Mouse (Mus musculus): ENCODE measurements at regions not wholly inside any gene's neighbourhood (a gene's known extent, or its start where the extent isn't known, plus 50 kb on each side); places are given as distances from the start of the nearest gene placed in this dataset.

DNA sequence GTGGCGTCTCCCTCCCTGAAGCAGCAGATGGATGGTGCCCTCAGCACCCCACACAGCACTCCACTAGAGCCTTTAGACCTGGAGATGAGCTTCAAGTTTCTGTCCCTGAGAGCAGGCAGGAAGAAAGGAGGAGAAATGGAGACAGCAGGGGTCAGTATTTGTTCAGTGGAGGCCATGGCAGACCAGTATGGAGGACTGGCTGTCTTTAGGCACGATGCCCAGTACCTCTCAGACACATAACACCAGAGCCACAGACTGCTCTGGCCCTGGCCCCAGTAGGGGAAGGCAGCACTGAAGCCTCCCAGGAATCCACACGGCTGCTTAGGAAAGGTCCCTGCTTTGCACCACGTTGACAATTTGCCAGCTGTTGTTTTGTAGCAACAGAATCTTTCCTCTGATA, 136.0 kb downstream of the Irx5 start:
- Histone ChIP-seq H3K27me3 (ENCODE audit: insufficient read depth, low read length) (no peaks in the 10 kb centered on the region), H3K9ac (no peak overlapping the region), H3K4me3 (ENCODE audit: low read depth, low read length) (no peak overlapping the region), H3K4me2 (no peak overlapping the region), H3K36me3 (ENCODE audit: insufficient read depth) (no peaks in the 10 kb centered on the region), H3K27ac (ENCODE audit: low read depth) (no peak overlapping the region), H3K4me1 (ENCODE audit: insufficient read depth) (no peaks in the 10 kb centered on the region), H3K9me3 (ENCODE audit: low read depth, low read length) (no peaks in the 10 kb centered on the region)
- ATAC-seq (ENCODE audit: insufficient read depth), result peak; percentile 90; the same call in 1 of the 2 replicates
- 45% methylated on average over 4 of the region's 4 CpGs for WGBS
- peak; percentile 83 for DNase-seq
- peak; percentile 56 for TF ChIP-seq CTCF (IDR thresholded peaks at IDR 0.05; ENCODE audit: low read depth)

DNA sequence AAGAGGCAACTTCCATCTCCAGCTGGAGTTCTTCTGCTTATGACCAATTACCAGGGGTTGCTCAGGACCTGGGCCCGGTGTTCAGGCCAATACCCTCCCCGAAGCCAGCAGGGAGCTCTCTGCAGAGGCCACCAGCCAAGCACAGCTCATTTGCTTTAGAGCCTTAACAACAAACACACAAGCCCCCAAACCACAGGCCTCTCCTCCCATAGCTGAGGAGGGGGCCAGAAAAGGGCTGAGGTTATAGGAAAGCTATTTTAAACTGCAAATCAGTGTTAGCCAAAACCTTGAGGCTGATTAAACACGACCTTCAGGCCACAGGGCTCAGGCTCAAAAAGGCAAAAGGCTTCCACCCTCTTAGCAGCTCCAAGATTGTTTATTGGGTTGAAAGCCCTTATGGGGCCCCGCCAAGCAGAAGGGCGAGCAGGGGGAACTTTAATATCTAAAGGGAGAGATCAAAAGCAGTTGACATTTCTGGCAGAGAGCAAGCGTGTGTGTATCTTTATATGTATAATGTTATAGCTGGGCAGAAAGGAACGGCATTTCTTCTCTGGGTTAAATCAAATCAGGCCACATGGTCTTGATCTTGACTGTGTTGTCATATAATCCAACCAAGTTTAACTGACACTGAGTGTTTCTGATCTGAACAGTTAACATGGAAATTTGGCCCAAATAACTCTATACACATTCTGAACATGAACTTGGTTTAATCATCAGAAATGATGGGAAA, 148.3 kb downstream of the Irx5 start:
- H3K4me3 ChIP-seq (ENCODE audit: low read depth, low read length), result no peak overlapping the region
- H3K36me3 ChIP-seq (ENCODE audit: insufficient read depth), result no peaks in the 10 kb centered on the region
- H3K27me3 ChIP-seq (ENCODE audit: insufficient read depth, low read length), result no peaks in the 10 kb centered on the region
- 28% methylated on average over 7 of the region's 7 CpGs for WGBS
- H3K4me1 ChIP-seq (ENCODE audit: insufficient read depth), result 0 out of 2 replicates have a peak, but pooled peaks cover 2% of the 10 kb centered on the region
- no peaks in the 10 kb centered on the region for H3K9me3 ChIP-seq (ENCODE audit: low read depth, low read length)
- DNase-seq, result peak; percentile 27
- H3K9ac ChIP-seq, result no peak overlapping the region
- ATAC-seq (ENCODE audit: insufficient read depth), result no peak
- H3K4me2 ChIP-seq, result no peak overlapping the region
- TF ChIP-seq CTCF (IDR thresholded peaks at IDR 0.05; ENCODE audit: low read depth), result no peak
- no peak overlapping the region for H3K27ac ChIP-seq (ENCODE audit: low read depth)

DNA sequence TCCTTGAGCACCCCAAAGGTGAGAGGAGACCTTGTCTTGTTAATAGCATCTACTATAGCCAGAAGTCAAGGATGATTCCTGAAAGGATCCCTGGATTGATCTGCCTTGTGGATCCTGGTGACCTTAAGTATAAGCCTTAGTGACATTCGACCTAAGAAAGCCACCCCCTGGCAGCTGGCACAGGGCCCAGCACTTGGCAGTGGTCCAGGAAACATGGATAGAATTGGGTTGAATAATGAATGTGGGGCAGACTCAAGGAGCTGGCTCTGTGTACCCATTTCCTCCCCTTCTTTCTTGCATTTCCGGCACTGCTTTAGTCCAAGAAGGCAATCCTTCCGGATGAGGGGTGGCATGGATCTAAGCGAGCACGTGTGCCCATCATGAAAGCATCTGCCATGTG, 149.0 kb downstream of the Irx5 start:
- Histone ChIP-seq H3K4me3 (ENCODE audit: low read depth, low read length) (no peak overlapping the region), H3K36me3 (ENCODE audit: insufficient read depth) (no peaks in the 10 kb centered on the region), H3K4me1 (ENCODE audit: insufficient read depth) (0 out of 2 replicates have a peak, but pooled peaks cover 2% of the 10 kb centered on the region), H3K27ac (ENCODE audit: low read depth) (no peak overlapping the region), H3K9ac (no peak overlapping the region), H3K27me3 (ENCODE audit: insufficient read depth, low read length) (no peaks in the 10 kb centered on the region), H3K9me3 (ENCODE audit: low read depth, low read length) (no peaks in the 10 kb centered on the region; the same call in 1 of the 2 replicates), H3K4me2 (no peak overlapping the region)
- ATAC-seq (ENCODE audit: insufficient read depth) (no peak), DNase-seq (peak; percentile 11)
- no peak for TF ChIP-seq CTCF (IDR thresholded peaks at IDR 0.05; ENCODE audit: low read depth)
- 65% methylated on average over 5 of the region's 5 CpGs for WGBS

DNA sequence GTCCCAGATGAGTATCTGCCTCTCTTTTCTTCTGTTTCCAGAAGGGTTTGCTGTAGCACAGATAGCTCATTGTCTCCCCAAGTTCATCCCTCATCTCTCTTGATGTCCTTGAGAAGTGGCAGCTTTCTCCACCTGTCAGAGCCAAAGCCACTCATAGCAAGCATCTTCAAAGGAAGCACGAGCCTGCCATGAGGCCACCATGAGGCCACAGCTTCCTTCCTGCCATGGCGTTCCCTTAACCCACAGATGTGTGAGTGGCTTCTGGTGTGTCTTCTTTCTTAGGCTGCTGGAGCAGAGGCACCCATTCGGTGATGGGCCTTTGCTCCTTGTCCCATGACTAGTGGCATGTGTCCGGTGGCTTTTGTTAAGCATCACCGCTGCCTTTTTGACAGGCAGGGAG, 149.5 kb downstream of the Irx5 start:
- 79% methylated on average over 5 of the region's 5 CpGs for WGBS
- H3K4me3 ChIP-seq (ENCODE audit: low read depth, low read length), result no peak overlapping the region
- no peak overlapping the region for H3K9ac ChIP-seq
- H3K4me2 ChIP-seq, result no peak overlapping the region
- 0 out of 2 replicates have a peak, but pooled peaks cover 2% of the 10 kb centered on the region for H3K4me1 ChIP-seq (ENCODE audit: insufficient read depth)
- no peaks in the 10 kb centered on the region for H3K27me3 ChIP-seq (ENCODE audit: insufficient read depth, low read length)
- ATAC-seq (ENCODE audit: insufficient read depth) (no peak), DNase-seq (no peak)
- no peak overlapping the region for H3K27ac ChIP-seq (ENCODE audit: low read depth)
- H3K36me3 ChIP-seq (ENCODE audit: insufficient read depth), result no peaks in the 10 kb centered on the region
- H3K9me3 ChIP-seq (ENCODE audit: low read depth, low read length), result no peaks in the 10 kb centered on the region; the same call in 1 of the 2 replicates
- TF ChIP-seq CTCF (IDR thresholded peaks at IDR 0.05; ENCODE audit: low read depth), result no peak

DNA sequence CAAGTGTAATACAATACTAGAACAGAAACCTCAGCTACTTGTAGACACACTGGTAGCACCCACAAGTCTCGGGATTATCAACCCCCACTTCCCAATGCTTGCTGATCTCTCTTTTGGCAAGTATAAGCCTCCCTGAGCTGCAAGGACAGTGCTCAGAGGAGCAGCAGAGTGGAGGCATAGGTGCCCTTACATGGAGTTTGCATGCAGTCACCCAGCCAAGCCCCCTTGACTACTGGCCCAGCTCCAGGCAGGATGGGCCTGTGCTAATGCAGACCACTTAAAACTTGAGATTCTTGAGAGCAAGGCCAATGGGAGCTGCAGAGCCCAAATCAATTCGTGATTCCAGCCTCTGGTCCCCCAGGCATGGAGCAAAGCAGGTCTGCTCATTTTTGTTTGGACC, 158.0 kb downstream of the Irx5 start:
- no peak overlapping the region for H3K9ac ChIP-seq
- ATAC-seq (ENCODE audit: insufficient read depth), result no peak

DNA sequence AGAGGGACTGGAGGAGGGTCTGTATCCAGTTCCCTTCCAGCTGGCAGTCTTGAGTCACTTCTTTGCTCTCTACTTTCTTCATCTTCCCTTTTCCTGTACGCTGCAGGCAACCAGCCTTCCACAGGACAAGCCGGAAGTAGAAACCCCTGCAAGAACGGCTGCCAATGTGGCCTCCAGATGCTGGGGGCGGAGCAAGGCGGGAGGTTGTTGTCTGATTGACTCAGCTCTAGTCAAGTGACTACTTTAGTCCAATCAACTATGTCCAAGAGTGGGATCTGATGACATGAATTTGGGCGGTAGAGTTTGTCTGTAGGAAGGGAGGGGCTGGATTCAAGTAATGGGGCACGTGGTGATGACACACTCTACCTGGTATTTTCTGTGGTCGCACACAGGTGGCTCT, 156.1 kb upstream of the Irx6 start:
- no peak overlapping the region for H3K9ac ChIP-seq
- no peaks in the 10 kb centered on the region for H3K4me1 ChIP-seq (ENCODE audit: insufficient read depth)
- 0 out of 2 replicates have a peak, but pooled peaks cover 3% of the 10 kb centered on the region for H3K9me3 ChIP-seq (ENCODE audit: low read depth, low read length)
- 78% methylated on average over 8 of the region's 8 CpGs for WGBS
- DNase-seq (no peak), ATAC-seq (ENCODE audit: insufficient read depth) (no peak)
- H3K4me3 ChIP-seq (ENCODE audit: low read depth, low read length), result no peak overlapping the region
- no peak overlapping the region for H3K4me2 ChIP-seq
- H3K27me3 ChIP-seq (ENCODE audit: insufficient read depth, low read length), result no peaks in the 10 kb centered on the region
- H3K36me3 ChIP-seq (ENCODE audit: insufficient read depth), result no peaks in the 10 kb centered on the region
- no peak for TF ChIP-seq CTCF (IDR thresholded peaks at IDR 0.05; ENCODE audit: low read depth)
- no peak overlapping the region for H3K27ac ChIP-seq (ENCODE audit: low read depth)

More for the DNA sequence above, 158.0 kb downstream of the Irx5 start:
- Histone ChIP-seq H3K36me3 (ENCODE audit: insufficient read depth) (no peaks in the 10 kb centered on the region), H3K9me3 (ENCODE audit: low read depth, low read length) (peaks cover 3% of the 10 kb centered on the region; the same call in 1 of the 2 replicates), H3K27ac (ENCODE audit: low read depth) (no peak overlapping the region), H3K27me3 (ENCODE audit: insufficient read depth, low read length) (no peaks in the 10 kb centered on the region), H3K4me2 (no peak overlapping the region), H3K4me3 (ENCODE audit: low read depth, low read length) (no peak overlapping the region), H3K4me1 (ENCODE audit: insufficient read depth) (no peaks in the 10 kb centered on the region)
- TF ChIP-seq CTCF (IDR thresholded peaks at IDR 0.05; ENCODE audit: low read depth), result no peak
- WGBS, result 75% methylated on average over 2 of the region's 2 CpGs
- DNase-seq, result peak; percentile 8

DNA sequence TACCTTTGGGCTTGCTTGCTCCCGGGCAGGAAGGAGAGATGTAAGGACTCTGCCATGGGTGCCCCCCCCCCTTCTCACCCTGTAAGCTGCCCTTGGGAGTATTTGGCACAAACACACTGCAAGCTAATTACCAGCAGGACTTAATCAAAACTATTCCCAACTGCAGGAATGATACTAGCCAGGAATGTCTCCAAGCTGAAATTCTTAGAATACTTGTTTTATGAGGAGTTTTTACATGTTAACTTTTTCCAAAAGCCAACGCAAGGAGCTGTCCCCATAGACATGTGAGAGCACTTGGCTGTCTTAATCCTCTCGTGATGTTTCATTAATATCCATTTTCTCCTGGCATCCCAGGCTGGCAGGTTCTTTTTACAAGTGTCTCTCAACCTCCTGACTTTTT, 155.6 kb upstream of the Irx6 start:
- no peak overlapping the region for H3K4me3 ChIP-seq (ENCODE audit: low read depth, low read length)
- H3K4me1 ChIP-seq (ENCODE audit: insufficient read depth), result no peaks in the 10 kb centered on the region
- 69% methylated on average over 3 of the region's 3 CpGs for WGBS
- H3K4me2 ChIP-seq, result no peak overlapping the region
- H3K27me3 ChIP-seq (ENCODE audit: insufficient read depth, low read length), result no peaks in the 10 kb centered on the region
- TF ChIP-seq CTCF (IDR thresholded peaks at IDR 0.05; ENCODE audit: low read depth), result no peak
- no peak overlapping the region for H3K27ac ChIP-seq (ENCODE audit: low read depth)
- 0 out of 2 replicates have a peak, but pooled peaks cover 3% of the 10 kb centered on the region for H3K9me3 ChIP-seq (ENCODE audit: low read depth, low read length)
- no peak overlapping the region for H3K9ac ChIP-seq
- no peaks in the 10 kb centered on the region for H3K36me3 ChIP-seq (ENCODE audit: insufficient read depth)
- ATAC-seq (ENCODE audit: insufficient read depth), result no peak
- no peak for DNase-seq

Measured in lung, embryonic 14.5 days (tissue).